Mouse (Mus musculus) liver, adult 2 months (tissue): Measurements from ENCODE around the gene Bcar1.

Experiments used
- CTCF ChIP-seq: fragments of 200-500 bp; IDR thresholded peaks from 2 replicates; pipeline ENCODE4 v1.5.1; 2011; ENCODE audit warnings: low read depth, low read length, control low read depth
- POLR2A ChIP-seq: fragments of 200-500 bp; IDR thresholded peaks from 2 replicates; pipeline ENCODE4 v1.6.1; 2011; ENCODE audit warnings: low read length, control low read depth; ENCODE audit not compliant: insufficient read depth; ENCODE audit errors: extremely low read depth

DNA sequence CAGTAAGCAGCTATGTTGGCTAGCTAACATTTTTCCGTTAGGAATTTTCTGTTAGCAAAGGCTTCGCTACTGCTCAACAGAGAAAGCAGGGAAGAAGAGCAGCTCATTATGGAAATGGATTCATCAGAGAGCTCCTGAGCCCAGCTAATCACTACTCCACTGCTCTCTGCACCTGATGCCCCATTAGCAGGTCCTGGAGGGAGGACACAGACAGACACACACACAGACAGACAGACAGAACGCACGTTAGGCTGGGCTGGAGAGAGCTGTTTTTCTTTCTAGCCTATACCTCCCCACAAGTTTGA, 26.2 kb downstream of the Bcar1 start:
- TF ChIP-seq CTCF (no peak), POLR2A (no peak)
